Mouse (Mus musculus) C2C12 (cell line): Measurements from ENCODE around the gene Vps16.

Source experiments
- CEBPB ChIP-seq: IDR thresholded peaks from one replicate; pipeline ENCODE4 v1.6.1; 2011; ENCODE audit warnings: low read depth, mild to moderate bottlenecking, control low read depth, moderate library complexity
- CTCF ChIP-seq: IDR thresholded peaks from one replicate; pipeline ENCODE4 v1.5.1; 2011; ENCODE audit not compliant: control insufficient read depth, insufficient read depth, insufficient read length
- MAX ChIP-seq: IDR thresholded peaks from one replicate; pipeline ENCODE4 v1.6.1; 2011; ENCODE audit warnings: mild to moderate bottlenecking, control low read depth
- MYOG ChIP-seq: IDR thresholded peaks from one replicate; pipeline ENCODE4 v1.6.1; 2011; ENCODE audit not compliant: control insufficient read depth, insufficient read length; ENCODE audit errors: extremely low read depth
- USF1 ChIP-seq: IDR thresholded peaks from one replicate; pipeline ENCODE4 v1.6.1; 2011; ENCODE audit warnings: low read depth, mild to moderate bottlenecking, control low read depth, moderate library complexity

GRCm38 (mm10) chr2:130401891-130402290 is 22.2 kb upstream of the Vps16 start:
- TF ChIP-seq CTCF = no peak
- TF ChIP-seq USF1 = no peak
- TF ChIP-seq MAX = no peak
- no peak for TF ChIP-seq MYOG
- TF ChIP-seq CEBPB = no peak
